Mouse (Mus musculus): ENCODE data around the gene Ppp6c. TPM values are rescaled to one million over a fixed set of nuclear protein-coding genes. Genes with fewer than 3 reads are reported as not detected.

The Ppp6c gene
- polyA plus RNA-seq, 1 experiment: 11.0 TPM

- 3% methylated on average over 38 of the region's 39 CpGs for WGBS
- no peak for TF ChIP-seq POLR2A (IDR thresholded peaks at IDR 0.05; ENCODE audit: low read depth, low read length)
- no peak for TF ChIP-seq CTCF (IDR thresholded peaks at IDR 0.05; ENCODE audit: extremely low read depth, insufficient read depth, insufficient read length, insufficient replicate concordance)
- Histone ChIP-seq H3K4me1 (ENCODE audit: control insufficient read depth, insufficient read depth, insufficient read length) (no peaks in the 10 kb centered on the region), H3K36me3 (ENCODE audit: control insufficient read depth, insufficient read depth, low read length) (0 out of 2 replicates have a peak, but pooled peaks cover 1% of the 10 kb centered on the region), H3K27ac (ENCODE audit: insufficient read depth, low read length) (peak overlapping the region; percentile 78), H3K27me3 (ENCODE audit: control insufficient read depth, insufficient read depth, low read length) (no peaks in the 10 kb centered on the region), H3K4me3 (ENCODE audit: extremely low read depth, insufficient read depth, insufficient read length) (peak overlapping the region; percentile 85)
- DNase-seq (ENCODE audit: low read depth in 1 of 2, low spot score in 2 of 2): peak; percentile 17 to 22
Measured at GRCm38 (mm10) chr2:39189961-39190560, 36.2 kb downstream of the Ppp6c start.

- WGBS: 63% methylated on average over 3 of the region's 3 CpGs
- H3K4me3 ChIP-seq (ENCODE audit: extremely low read depth, insufficient read depth, insufficient read length): no peak overlapping the region
- no peaks in the 10 kb centered on the region for H3K27me3 ChIP-seq (ENCODE audit: control insufficient read depth, insufficient read depth, low read length)
- no peak for DNase-seq (ENCODE audit: low read depth in 1 of 2, low spot score in 2 of 2)
- no peaks in the 10 kb centered on the region for H3K4me1 ChIP-seq (ENCODE audit: control insufficient read depth, insufficient read depth, insufficient read length)
- no peak overlapping the region for H3K27ac ChIP-seq (ENCODE audit: insufficient read depth, low read length)
- 0 out of 2 replicates have a peak, but pooled peaks cover 1% of the 10 kb centered on the region for H3K36me3 ChIP-seq (ENCODE audit: control insufficient read depth, insufficient read depth, low read length)
- no peak for TF ChIP-seq CTCF (IDR thresholded peaks at IDR 0.05; ENCODE audit: extremely low read depth, insufficient read depth, insufficient read length, insufficient replicate concordance)
- TF ChIP-seq POLR2A (IDR thresholded peaks at IDR 0.05; ENCODE audit: low read depth, low read length): no peak
Measured at GRCm38 (mm10) chr2:39185942-39186341, 40.3 kb downstream of the Ppp6c start.

GRCm38 (mm10) chr2:39183587-39183986, 42.7 kb downstream of the Ppp6c start:
- WGBS: 91% methylated on average over 2 of the region's 2 CpGs
- no peak overlapping the region for H3K27ac ChIP-seq (ENCODE audit: insufficient read depth, low read length)
- no peaks in the 10 kb centered on the region for H3K27me3 ChIP-seq (ENCODE audit: control insufficient read depth, insufficient read depth, low read length)
- no peak overlapping the region for H3K4me3 ChIP-seq (ENCODE audit: extremely low read depth, insufficient read depth, insufficient read length)
- DNase-seq (ENCODE audit: low read depth in 1 of 2, low spot score in 2 of 2): no peak
- H3K36me3 ChIP-seq (ENCODE audit: control insufficient read depth, insufficient read depth, low read length): peaks cover 1% of the 10 kb centered on the region; the same call in 1 of the 2 replicates
- no peaks in the 10 kb centered on the region for H3K4me1 ChIP-seq (ENCODE audit: control insufficient read depth, insufficient read depth, insufficient read length)
- TF ChIP-seq CTCF (IDR thresholded peaks at IDR 0.05; ENCODE audit: extremely low read depth, insufficient read depth, insufficient read length, insufficient replicate concordance) (no peak), POLR2A (IDR thresholded peaks at IDR 0.05; ENCODE audit: low read depth, low read length) (no peak)

GRCm38 (mm10) chr2:39160996-39161395, 65.3 kb downstream of the Ppp6c start:
- no peak overlapping the region for H3K27ac ChIP-seq (ENCODE audit: insufficient read depth, low read length)
- no peak overlapping the region for H3K4me3 ChIP-seq (ENCODE audit: extremely low read depth, insufficient read depth, insufficient read length)
- DNase-seq (ENCODE audit: low read depth in 1 of 2, low spot score in 2 of 2): no peak
- WGBS: 95% methylated on average over 1 of the region's 1 CpGs
- H3K27me3 ChIP-seq (ENCODE audit: control insufficient read depth, insufficient read depth, low read length): no peaks in the 10 kb centered on the region
- 0 out of 2 replicates have a peak, but pooled peaks cover 2% of the 10 kb centered on the region for H3K36me3 ChIP-seq (ENCODE audit: control insufficient read depth, insufficient read depth, low read length)
- TF ChIP-seq CTCF (IDR thresholded peaks at IDR 0.05; ENCODE audit: extremely low read depth, insufficient read depth, insufficient read length, insufficient replicate concordance): no peak
- TF ChIP-seq POLR2A (IDR thresholded peaks at IDR 0.05; ENCODE audit: low read depth, low read length): no peak
- H3K4me1 ChIP-seq (ENCODE audit: control insufficient read depth, insufficient read depth, insufficient read length): no peaks in the 10 kb centered on the region; the same call in 1 of the 2 replicates

- no peak overlapping the region for H3K4me3 ChIP-seq (ENCODE audit: extremely low read depth, insufficient read depth, insufficient read length)
- TF ChIP-seq POLR2A (IDR thresholded peaks at IDR 0.05; ENCODE audit: low read depth, low read length) (no peak), CTCF (IDR thresholded peaks at IDR 0.05; ENCODE audit: extremely low read depth, insufficient read depth, insufficient read length, insufficient replicate concordance) (no peak)
- 80% methylated on average over 1 of the region's 1 CpGs for WGBS
- H3K27me3 ChIP-seq (ENCODE audit: control insufficient read depth, insufficient read depth, low read length): no peaks in the 10 kb centered on the region
- 0 out of 2 replicates have a peak, but pooled peaks cover 2% of the 10 kb centered on the region for H3K36me3 ChIP-seq (ENCODE audit: control insufficient read depth, insufficient read depth, low read length)
- no peaks in the 10 kb centered on the region; the same call in 1 of the 2 replicates for H3K4me1 ChIP-seq (ENCODE audit: control insufficient read depth, insufficient read depth, insufficient read length)
- no peak overlapping the region for H3K27ac ChIP-seq (ENCODE audit: insufficient read depth, low read length)
- no peak for DNase-seq (ENCODE audit: low read depth in 1 of 2, low spot score in 2 of 2)
Measured at GRCm38 (mm10) chr2:39157916-39158315, 68.3 kb downstream of the Ppp6c start.

- TF ChIP-seq POLR2A (IDR thresholded peaks at IDR 0.05; ENCODE audit: low read depth, low read length) (no peak), CTCF (IDR thresholded peaks at IDR 0.05; ENCODE audit: extremely low read depth, insufficient read depth, insufficient read length, insufficient replicate concordance) (no peak)
- 80% methylated on average over 1 of the region's 1 CpGs for WGBS
- no peak for DNase-seq (ENCODE audit: low read depth in 1 of 2, low spot score in 2 of 2)
Measured at GRCm38 (mm10) chr2:39156821-39157220, 69.4 kb downstream of the Ppp6c start.

GRCm38 (mm10) chr2:39150943-39151342, 75.3 kb downstream of the Ppp6c start:
- Histone ChIP-seq H3K36me3 (ENCODE audit: control insufficient read depth, insufficient read depth, low read length) (no peaks in the 10 kb centered on the region), H3K4me1 (ENCODE audit: control insufficient read depth, insufficient read depth, insufficient read length) (no peaks in the 10 kb centered on the region)
- 77% methylated on average over 2 of the region's 2 CpGs for WGBS

More at GRCm38 (mm10) chr2:39156821-39157220, 69.4 kb downstream of the Ppp6c start:
- Histone ChIP-seq H3K4me1 (ENCODE audit: control insufficient read depth, insufficient read depth, insufficient read length) (no peaks in the 10 kb centered on the region; the same call in 1 of the 2 replicates), H3K27me3 (ENCODE audit: control insufficient read depth, insufficient read depth, low read length) (no peaks in the 10 kb centered on the region), H3K27ac (ENCODE audit: insufficient read depth, low read length) (no peak overlapping the region), H3K4me3 (ENCODE audit: extremely low read depth, insufficient read depth, insufficient read length) (no peak overlapping the region), H3K36me3 (ENCODE audit: control insufficient read depth, insufficient read depth, low read length) (0 out of 2 replicates have a peak, but pooled peaks cover 2% of the 10 kb centered on the region)

More at GRCm38 (mm10) chr2:39150943-39151342, 75.3 kb downstream of the Ppp6c start:
- no peak for DNase-seq (ENCODE audit: low read depth in 1 of 2, low spot score in 2 of 2)
- TF ChIP-seq POLR2A (IDR thresholded peaks at IDR 0.05; ENCODE audit: low read depth, low read length): no peak
- TF ChIP-seq CTCF (IDR thresholded peaks at IDR 0.05; ENCODE audit: extremely low read depth, insufficient read depth, insufficient read length, insufficient replicate concordance): no peak
- H3K27me3 ChIP-seq (ENCODE audit: control insufficient read depth, insufficient read depth, low read length): no peaks in the 10 kb centered on the region
- no peak overlapping the region for H3K4me3 ChIP-seq (ENCODE audit: extremely low read depth, insufficient read depth, insufficient read length)
- no peak overlapping the region for H3K27ac ChIP-seq (ENCODE audit: insufficient read depth, low read length)
